Mouse (Mus musculus) liver, embryonic 13.5 days (tissue): Measurements from ENCODE around the gene Rpl12. TPM values are rescaled to one million over a fixed set of nuclear protein-coding genes. Genes with fewer than 3 reads are reported as not detected.

Experiments
- ATAC-seq: fragments of 200-750 bp; cut with Nextera tagmentation; 2 replicates; pipeline ENCODE4 v1.8.0; 2017; ENCODE audit warnings: low read depth, mild to moderate bottlenecking, moderate number of reproducible peaks, moderate library complexity
- DNase-seq: peaks from one replicate; pipeline ENCODE4 v3.0.0; 2022
- H3K27ac ChIP-seq: fragments of 300-500 bp; sonication (generic); 2 replicates; pipeline ENCODE4 v1.5.1; 2015; ENCODE audit warnings: moderate library complexity, mild to moderate bottlenecking, inconsistent platforms
- H3K27me3 ChIP-seq: fragments of 300-500 bp; sonication (generic); 2 replicates; pipeline ENCODE4 v1.6.1; 2015; ENCODE audit warnings: mild to moderate bottlenecking, inconsistent platforms
- H3K36me3 ChIP-seq: fragments of 300-500 bp; sonication (generic); 2 replicates; pipeline ENCODE4 v1.6.1; 2015; ENCODE audit warnings: mild to moderate bottlenecking, inconsistent platforms
- H3K4me1 ChIP-seq: fragments of 300-500 bp; sonication (generic); replicated peaks from 2 replicates; pipeline ENCODE4 v1.6.1; 2015; ENCODE audit warnings: inconsistent platforms
- H3K4me2 ChIP-seq: fragments of 300-500 bp; sonication (generic); 2 replicates; pipeline ENCODE4 v1.6.1; 2015; ENCODE audit warnings: inconsistent platforms, mild to moderate bottlenecking, moderate library complexity
- H3K4me3 ChIP-seq: fragments of 300-500 bp; sonication (generic); replicated peaks from 2 replicates; pipeline ENCODE4 v1.5.1; 2015; ENCODE audit warnings: mild to moderate bottlenecking, inconsistent platforms
- H3K9ac ChIP-seq: fragments of 300-500 bp; sonication (generic); 2 replicates; pipeline ENCODE4 v1.6.1; 2015; ENCODE audit warnings: mild to moderate bottlenecking, inconsistent platforms
- H3K9me3 ChIP-seq: fragments of 300-500 bp; sonication (generic); replicated peaks from 2 replicates; pipeline ENCODE4 v1.6.1; 2016; ENCODE audit warnings: inconsistent platforms
- WGBS: fragments of 180-500 bp; shearing (Covaris S2); methylation state at CpG from one replicate; pipeline ENCODE4 v1.1.7; 2015; ENCODE audit not compliant: insufficient replicate concordance; 5-methylcytosine and 5-hydroxymethylcytosine counted together
- polyA plus RNA-seq: library from polyadenylated mRNA; unstranded; fragments of >200 nt; fragmentation: Nextera tagmentation; extraction: Ambion mirVana; gene quantifications from 2 replicates; pipeline ENCODE4 v1.2.1, GENCODE M21; 2015

Rpl12 gene
- polyA plus RNA-seq, 1 experiment from 2014 or later: 148 TPM

DNA sequence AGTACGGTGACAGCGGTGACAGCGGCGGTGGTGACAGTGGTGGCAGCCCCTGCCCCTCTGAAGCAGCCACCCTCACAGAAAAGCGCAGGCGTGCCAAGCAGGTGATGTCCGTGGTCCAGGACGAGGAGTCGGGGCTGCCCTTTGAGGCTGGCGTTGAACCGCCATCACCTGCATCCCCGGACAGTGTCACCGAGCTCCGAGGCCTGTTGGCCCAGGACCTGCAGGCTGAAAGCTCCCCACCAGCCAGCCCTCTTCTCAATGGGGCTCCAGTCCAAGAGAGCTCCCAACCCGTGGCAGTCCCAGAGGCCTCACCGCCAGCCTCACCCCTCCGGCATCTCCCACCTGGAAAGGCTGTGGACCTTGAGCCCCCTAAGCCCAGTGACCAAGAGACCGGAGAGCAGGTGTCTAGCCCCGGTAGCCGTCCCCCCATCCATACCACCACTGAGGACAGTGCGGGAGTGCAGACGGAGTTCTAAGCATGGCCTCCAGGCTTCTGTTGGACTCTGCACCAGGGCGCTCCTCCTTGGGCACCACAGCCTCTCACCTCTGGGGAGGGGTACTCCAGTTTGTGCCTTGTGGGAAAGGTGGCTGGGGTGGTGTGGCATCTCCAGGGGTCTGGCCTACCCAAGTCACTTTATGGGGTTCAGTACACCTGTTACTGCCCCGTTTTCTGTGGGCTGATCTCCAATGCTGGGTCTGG, 37.7 kb upstream of the Rpl12 start:
- H3K27me3 ChIP-seq: no peaks in the 10 kb centered on the region
- no peak overlapping the region for H3K27ac ChIP-seq
- H3K9me3 ChIP-seq: no peaks in the 10 kb centered on the region
- H3K36me3 ChIP-seq: peaks cover 40% of the 10 kb centered on the region
- H3K4me2 ChIP-seq: no peak overlapping the region
- 85% methylated on average over 24 of the region's 24 CpGs for WGBS
- no peak overlapping the region for H3K9ac ChIP-seq
- DNase-seq (no peak), ATAC-seq (no peak)
- no peak overlapping the region for H3K4me3 ChIP-seq
- H3K4me1 ChIP-seq: peaks cover 7% of the 10 kb centered on the region

- Histone ChIP-seq H3K9ac (no peak overlapping the region), H3K4me1 (peaks cover 9% of the 10 kb centered on the region), H3K27ac (no peak overlapping the region), H3K27me3 (no peaks in the 10 kb centered on the region), H3K4me2 (no peak overlapping the region), H3K9me3 (no peaks in the 10 kb centered on the region), H3K36me3 (peaks cover 34% of the 10 kb centered on the region), H3K4me3 (no peak overlapping the region)
- DNase-seq (no peak), ATAC-seq (no peak)
- WGBS: 65% methylated on average over 10 of the region's 10 CpGs
Measured at GRCm38 (mm10) chr2:32924306-32924844, 37.0 kb upstream of the Rpl12 start.

- peaks cover 20% of the 10 kb centered on the region for H3K36me3 ChIP-seq
- peaks cover 13% of the 10 kb centered on the region for H3K4me1 ChIP-seq
- ATAC-seq (no peak), DNase-seq (no peak)
- H3K27ac ChIP-seq: no peak overlapping the region
- WGBS: 73% methylated on average over 12 of the region's 12 CpGs
- H3K27me3 ChIP-seq: no peaks in the 10 kb centered on the region
- H3K4me2 ChIP-seq: no peak overlapping the region
- no peaks in the 10 kb centered on the region for H3K9me3 ChIP-seq
- no peak overlapping the region for H3K4me3 ChIP-seq
- no peak overlapping the region for H3K9ac ChIP-seq
Measured at GRCm38 (mm10) chr2:32926330-32927075, 34.9 kb upstream of the Rpl12 start.

DNA sequence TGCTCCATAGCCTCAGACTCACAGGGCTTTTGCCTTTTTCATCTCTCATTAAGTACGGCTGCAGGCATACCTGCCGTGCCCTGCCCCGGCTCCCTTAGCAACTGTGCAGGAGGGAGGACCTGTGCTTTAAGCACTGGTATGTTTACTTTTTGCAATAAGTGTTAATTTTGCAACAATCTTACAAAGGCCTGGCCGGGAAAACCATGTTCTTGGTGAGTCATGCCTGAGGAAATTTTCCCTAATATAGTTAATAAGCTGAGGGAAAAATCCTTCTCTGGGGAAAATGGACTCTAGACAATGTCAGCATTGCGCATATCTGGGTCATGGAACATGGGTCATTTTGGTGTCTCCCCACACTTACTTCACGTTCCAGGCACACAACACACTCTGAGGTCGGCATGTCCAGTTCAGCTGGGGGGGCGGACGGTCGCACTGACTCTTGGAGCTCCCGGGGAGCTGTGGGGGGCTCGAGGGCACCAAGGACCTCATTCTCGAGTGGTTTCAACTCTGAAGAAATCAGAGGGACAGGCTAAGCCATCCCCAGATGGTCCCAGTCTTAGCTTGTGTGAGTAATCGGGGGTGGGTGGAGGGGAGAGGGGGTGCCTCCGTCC, 33.6 kb upstream of the Rpl12 start:
- ATAC-seq (no peak), DNase-seq (no peak)
- WGBS: 69% methylated on average over 15 of the region's 15 CpGs
- peaks cover 13% of the 10 kb centered on the region for H3K4me1 ChIP-seq
- no peak overlapping the region for H3K4me3 ChIP-seq
- H3K27me3 ChIP-seq: no peaks in the 10 kb centered on the region
- H3K36me3 ChIP-seq: peaks cover 19% of the 10 kb centered on the region
- H3K27ac ChIP-seq: no peak overlapping the region
- H3K9ac ChIP-seq: no peak overlapping the region
- no peaks in the 10 kb centered on the region for H3K9me3 ChIP-seq
- H3K4me2 ChIP-seq: no peak overlapping the region

GRCm38 (mm10) chr2:32928235-32928946, 33.0 kb upstream of the Rpl12 start:
- Histone ChIP-seq H3K27ac (peak overlapping the region; percentile 70; the same call in 1 of the 2 replicates), H3K9ac (no peak overlapping the region)
- WGBS: 37% methylated on average over 10 of the region's 10 CpGs

GRCm38 (mm10) chr2:32928947-32929829, 32.2 kb upstream of the Rpl12 start:
- WGBS: 73% methylated on average over 19 of the region's 19 CpGs
- DNase-seq (no peak), ATAC-seq (peak; percentile 52)
- Histone ChIP-seq H3K36me3 (0 out of 2 replicates have a peak, but pooled peaks cover 8% of the 10 kb centered on the region), H3K27me3 (no peaks in the 10 kb centered on the region), H3K4me1 (peaks cover 13% of the 10 kb centered on the region), H3K9ac (no peak overlapping the region), H3K4me2 (no peak overlapping the region), H3K4me3 (no peak overlapping the region), H3K27ac (peak overlapping the region; percentile 70), H3K9me3 (no peaks in the 10 kb centered on the region)

More at GRCm38 (mm10) chr2:32928235-32928946, 33.0 kb upstream of the Rpl12 start:
- Histone ChIP-seq H3K4me2 (no peak overlapping the region), H3K27me3 (no peaks in the 10 kb centered on the region), H3K4me3 (no peak overlapping the region), H3K9me3 (no peaks in the 10 kb centered on the region), H3K36me3 (peaks cover 13% of the 10 kb centered on the region), H3K4me1 (peaks cover 13% of the 10 kb centered on the region)
- no peak for DNase-seq
- peak; percentile 42 for ATAC-seq

DNA sequence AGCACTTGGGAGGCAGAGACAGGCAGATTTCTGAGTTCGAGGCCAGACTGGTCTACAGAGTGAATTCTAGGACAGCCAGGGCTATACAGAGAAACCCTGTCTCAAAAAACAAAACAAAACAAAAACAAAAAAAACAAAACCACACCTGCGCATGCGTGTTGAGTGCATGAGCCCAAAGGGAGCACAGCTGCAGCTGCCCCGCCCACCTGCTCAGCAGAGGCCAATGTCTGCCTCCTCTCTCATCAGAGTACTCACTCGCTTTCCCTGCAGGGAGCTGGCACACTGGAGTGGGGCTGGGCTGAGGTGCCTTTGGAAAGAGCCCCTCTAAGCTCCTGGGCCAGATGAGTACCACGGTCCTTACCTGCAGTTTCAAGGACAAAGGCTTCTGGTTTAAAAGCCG, 29.6 kb upstream of the Rpl12 start:
- H3K4me3 ChIP-seq: no peak overlapping the region
- H3K9ac ChIP-seq: no peak overlapping the region
- 64% methylated on average over 7 of the region's 7 CpGs for WGBS
- no peak overlapping the region for H3K27ac ChIP-seq
- peaks cover 13% of the 10 kb centered on the region for H3K4me1 ChIP-seq
- H3K27me3 ChIP-seq: no peaks in the 10 kb centered on the region
- no peaks in the 10 kb centered on the region for H3K9me3 ChIP-seq
- no peak overlapping the region for H3K4me2 ChIP-seq
- DNase-seq: no peak
- ATAC-seq: no peak
- 0 out of 2 replicates have a peak, but pooled peaks cover 13% of the 10 kb centered on the region for H3K36me3 ChIP-seq

- DNase-seq: no peak
- Histone ChIP-seq H3K9me3 (no peaks in the 10 kb centered on the region), H3K36me3 (peaks cover 24% of the 10 kb centered on the region), H3K4me2 (no peak overlapping the region), H3K9ac (no peak overlapping the region), H3K4me3 (no peak overlapping the region), H3K27me3 (no peaks in the 10 kb centered on the region), H3K4me1 (no peaks in the 10 kb centered on the region), H3K27ac (no peak overlapping the region)
- no peak for ATAC-seq
- 77% methylated on average over 5 of the region's 5 CpGs for WGBS
Measured at GRCm38 (mm10) chr2:32938741-32939140, 22.6 kb upstream of the Rpl12 start.

GRCm38 (mm10) chr2:32939418-32939817, 21.9 kb upstream of the Rpl12 start:
- ATAC-seq (peak; percentile 55; the same call in 1 of the 2 replicates), DNase-seq (peak; percentile 46)
- Histone ChIP-seq H3K4me1 (no peaks in the 10 kb centered on the region), H3K4me3 (no peak overlapping the region), H3K9me3 (no peaks in the 10 kb centered on the region), H3K27me3 (no peaks in the 10 kb centered on the region), H3K36me3 (peaks cover 22% of the 10 kb centered on the region), H3K9ac (no peak overlapping the region), H3K27ac (no peak overlapping the region), H3K4me2 (no peak overlapping the region)
- 39% methylated on average over 5 of the region's 5 CpGs for WGBS

DNA sequence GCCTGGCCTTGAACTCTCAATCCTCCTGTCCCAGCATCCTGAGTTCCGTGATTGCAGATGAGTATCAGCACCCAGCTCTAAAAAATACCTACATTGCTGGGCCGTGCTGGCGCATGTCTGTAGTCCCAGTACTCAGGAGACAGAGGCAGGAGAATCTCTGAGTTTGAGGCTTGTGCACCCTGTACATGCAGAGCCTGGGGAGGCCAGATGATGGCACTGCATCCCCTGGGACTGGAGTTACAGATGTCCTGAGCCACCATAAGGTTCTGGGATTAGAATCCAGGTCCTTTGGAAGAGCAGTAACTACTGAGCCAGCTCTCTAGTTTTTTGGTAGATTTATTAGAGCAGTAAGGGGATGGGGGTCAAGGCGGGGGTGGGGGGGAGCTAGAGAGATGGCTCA, 20.9 kb upstream of the Rpl12 start:
- Histone ChIP-seq H3K36me3 (peaks cover 31% of the 10 kb centered on the region), H3K27me3 (no peaks in the 10 kb centered on the region), H3K4me1 (no peaks in the 10 kb centered on the region), H3K9ac (no peak overlapping the region), H3K4me3 (no peak overlapping the region), H3K9me3 (no peaks in the 10 kb centered on the region), H3K27ac (no peak overlapping the region), H3K4me2 (no peak overlapping the region)
- ATAC-seq: no peak
- 71% methylated on average over 4 of the region's 4 CpGs for WGBS
- no peak for DNase-seq
